In genomic region chr7:132801509-132801908, GRCm38 (mm10) we compare ENCODE assay signal across 11 mouse cellular contexts. TPM values are rescaled to one million over a fixed set of nuclear protein-coding genes. Genes with fewer than 3 reads are reported as not detected.
A peak's percentile ranks its signal among the peaks of the same experiment; 100 is the strongest.
DNase-seq lines count a peak whose midpoint lies in the region; TF ChIP-seq lines count a peak whose summit lies in the region.
"Had no signal": no experiment of that assay in that cellular context is flagged by ENCODE, and none has a peak within 500 bp of the region (broad histone marks: within the 10 kb centered on the region; RNA-seq: fewer than 3 reads in every experiment).

No protein-coding gene starts in this region.

- no peak for TF ChIP-seq CTCF in gastrocnemius, adult 2 months (IDR thresholded peaks at IDR 0.05)

- no peak overlapping the region; the same call in 1 of the 2 replicates for H3K4me3 ChIP-seq in gastrocnemius, adult 2 months
- H3K4me3 ChIP-seq: forebrain, embryonic 12.5 days had no signal

- intact Hi-C loops in gastrocnemius, adult 2 months (cut with DNase I): no loop called here

- peak overlapping the region; percentile 98 for H3K27ac ChIP-seq in gastrocnemius, adult 2 months
- H3K27ac ChIP-seq: forebrain, embryonic 12.5 days; hindbrain, embryonic 14.5 days had no signal

- DNase-seq in gastrocnemius, adult 2 months: no peak
- DNase-seq in gastrocnemius, adult 8-10 months (ENCODE audit: low spot score in 2 of 2): no peak
- DNase-seq in kidney, postnatal 10 days: peak; percentile 11
- DNase-seq in kidney, postnatal 25 days: no peak
- peak; percentile 35 for DNase-seq in 416B (ENCODE audit: low read depth)
- peak; percentile 16 to 21 for DNase-seq in cerebellum, postnatal 25 days
- no peak for DNase-seq in testis, postnatal 14 days (ENCODE audit: low spot score)
- no peak for DNase-seq in layer of hippocampus, postnatal 36 days
- DNase-seq: layer of hippocampus, adult 9-11 months had no signal

RNA-seq across cellular contexts. Expression of gene Fam53b, which starts 12.2 kb away (rescaled TPM):
- 10 to 100 TPM; 15.3 to 27.4 TPM for total RNA-seq in gastrocnemius, adult 2 months (2021)
- 10 to 100 TPM; 17.4 to 31.8 (median 21.1) TPM for total RNA-seq in gastrocnemius, adult 8-10 months (2022)
- total RNA-seq in layer of hippocampus, postnatal 36 days (2021): 10 to 100 TPM; 46.4 to 53.3 TPM

RNA-seq across cellular contexts. Expression of gene Eef1akmt2, which starts 51.0 kb away (rescaled TPM):
- 1 to 10 TPM; 5.9 to 6.2 TPM for total RNA-seq in gastrocnemius, adult 2 months (2021)
- 1 to 10 TPM; 4.6 to 9.0 (median 5.9) TPM for total RNA-seq in gastrocnemius, adult 8-10 months (2022)
- total RNA-seq in layer of hippocampus, postnatal 36 days (2021): 10 to 100 TPM; 31.6 to 36.7 TPM

RNA-seq across cellular contexts. Expression of gene Abraxas2, which starts 57.5 kb away (rescaled TPM):
- total RNA-seq in gastrocnemius, adult 2 months (2021): 10 to 100 TPM; 24.0 to 24.1 TPM
- total RNA-seq in gastrocnemius, adult 8-10 months (2022): 10 to 100 TPM; 21.9 to 24.0 (median 22.7) TPM
- 10 to 100 TPM; 28.3 to 31.5 TPM for total RNA-seq in layer of hippocampus, postnatal 36 days (2021)

Comparison
In these comparisons a context has a peak if more than half of its experiments do, and no peak if none do; other contexts are left out.
1. DNase-seq: peak in kidney, postnatal 10 days (single experiment), 416B (single experiment) and cerebellum, postnatal 25 days (2 of 2); none in gastrocnemius, adult 2 months (single experiment), gastrocnemius, adult 8-10 months (0 of 2), kidney, postnatal 25 days (0 of 2), testis, postnatal 14 days (single experiment) and layer of hippocampus, postnatal 36 days (0 of 2).